Mouse (Mus musculus) neutrophil, adult 5-6 weeks (primary cell): Measurements from ENCODE around the gene Gm3187. TPM values are rescaled to one million over a fixed set of nuclear protein-coding genes. Genes with fewer than 3 reads are reported as not detected.
"Not testable (repeated sequence)": the region's sequence is repeated elsewhere in the genome, so short reads cannot be mapped to it uniquely, and the experiment has no call there.

Experiments
- ATAC-seq: fragments of 151-379, 151-347 bp; 2 replicates; pipeline ENCODE4 v1.8.0; 2017; ENCODE audit warnings: mild to moderate bottlenecking, moderate TSS enrichment; ENCODE audit not compliant: insufficient number of reproducible peaks, poor library complexity, low FRiP score, severe bottlenecking; ENCODE audit errors: extremely low read depth
- total RNA-seq: library from RNA; stranded (forward); fragments of 200-1000 nt; gene quantifications from 2 replicates; pipeline ENCODE4 v1.2.3, GENCODE M21; 2017

Gene Gm3187
- total RNA-seq = 0.25 TPM in 1 of 2 replicates, not detected in the other

- ATAC-seq = not testable (repeated sequence)
Measured at GRCm38 (mm10) chr14:5483907-5484306, at the start of gene Gm3187. TSS of gene Gm3187 (plus strand) at chr14:5484207.

GRCm38 (mm10) chr14:5455367-5455766, 28.6 kb upstream of the Gm3187 start, which contains the start of gene Gm3194:
TSS of gene Gm3194 (minus strand) at chr14:5455467.
- ATAC-seq = not testable (repeated sequence)

GRCm38 (mm10) chr14:5460469-5460868, 23.5 kb upstream of the Gm3187 start:
- not testable (repeated sequence) for ATAC-seq

GRCm38 (mm10) chr14:5477730-5478129, 6.3 kb upstream of the Gm3187 start, which contains the start of gene Gm8246:
TSS of gene Gm8246 (minus strand) at chr14:5477830.
- not testable (repeated sequence) for ATAC-seq

- not testable (repeated sequence) for ATAC-seq
Measured at GRCm38 (mm10) chr14:5501374-5501773, 17.4 kb downstream of the Gm3187 start, which contains the start of gene Gm3488. TSS of gene Gm3488 (plus strand) at chr14:5501674.

GRCm38 (mm10) chr14:5538196-5538595, 54.2 kb downstream of the Gm3187 start, which contains the start of gene Gm3532:
TSS of gene Gm3532 (plus strand) at chr14:5538496.
- ATAC-seq = not testable (repeated sequence)

Other genes with a start within 250 kb of the Gm3187 start
- gene Gm3526, start 223.6 kb upstream of the Gm3187 start, total RNA-seq = not detected in 2 replicates
- gene Gm3542, start 149.3 kb upstream of the Gm3187 start, total RNA-seq = not detected in 2 replicates
- gene Gm3500, start 95.2 kb upstream of the Gm3187 start, total RNA-seq = not detected in 2 replicates
- not detected in 2 replicates for gene Gm3194, start 28.7 kb upstream of the Gm3187 start, total RNA-seq
- not detected in 2 replicates for gene Gm8246, start 6.4 kb upstream of the Gm3187 start, total RNA-seq
- not detected in 2 replicates for gene Gm3488, start 17.5 kb downstream of the Gm3187 start, total RNA-seq
- not detected in 2 replicates for gene Gm3532, start 54.3 kb downstream of the Gm3187 start, total RNA-seq
- not detected in 2 replicates for gene Gm8265, start 148.8 kb downstream of the Gm3187 start, total RNA-seq
- not detected in 2 replicates for gene Gm9603, start 203.2 kb downstream of the Gm3187 start, total RNA-seq